Mouse (Mus musculus) hindbrain, embryonic 10.5 days (tissue): ENCODE data around the gene Atf1. TPM values are rescaled to one million over a fixed set of nuclear protein-coding genes. Genes with fewer than 3 reads are reported as not detected.
"Not testable (repeated sequence)": the region's sequence is repeated elsewhere in the genome, so short reads cannot be mapped to it uniquely, and the experiment has no call there.

Source experiments
- DNase-seq: peaks from one replicate; pipeline ENCODE4 v3.0.0-alpha.2; 2017; ENCODE audit warnings: low spot score
- H3K27ac ChIP-seq: fragments of 300-500 bp; sonication (generic); 2 replicates; pipeline ENCODE4 v1.5.1; 2016; ENCODE audit warnings: mild to moderate bottlenecking, moderate library complexity
- H3K27me3 ChIP-seq: fragments of 300-500 bp; sonication (generic); 2 replicates; pipeline ENCODE4 v1.6.1; 2016; ENCODE audit warnings: mild to moderate bottlenecking; ENCODE audit not compliant: poor library complexity, insufficient read depth, severe bottlenecking
- H3K36me3 ChIP-seq: fragments of 300-500 bp; sonication (generic); 2 replicates; pipeline ENCODE4 v1.6.1; 2016; ENCODE audit warnings: mild to moderate bottlenecking, moderate library complexity
- H3K4me1 ChIP-seq: fragments of 300-500 bp; sonication (generic); replicated peaks from 2 replicates; pipeline ENCODE4 v1.6.1; 2016; ENCODE audit warnings: mild to moderate bottlenecking
- H3K4me3 ChIP-seq: fragments of 300-500 bp; sonication (generic); 2 replicates; pipeline ENCODE4 v1.5.1; 2016; ENCODE audit warnings: mild to moderate bottlenecking, moderate library complexity
- H3K9me3 ChIP-seq: fragments of 300-500 bp; sonication (generic); 2 replicates; pipeline ENCODE4 v1.6.1; 2016; ENCODE audit warnings: mild to moderate bottlenecking, moderate library complexity
- WGBS: fragments of 180-500 bp; shearing (Covaris S2); methylation state at CpG from one replicate; pipeline ENCODE4 v1.1.7; 2016; 5-methylcytosine and 5-hydroxymethylcytosine counted together
- polyA plus RNA-seq: library from polyadenylated mRNA; unstranded; fragments of >200 nt; fragmentation: Nextera tagmentation; extraction: Ambion mirVana; gene quantifications from 2 replicates; pipeline ENCODE4 v1.2.1, GENCODE M21; 2016

Gene Atf1
- polyA plus RNA-seq, 1 experiment from 2014 or later = 22.9 TPM

DNA sequence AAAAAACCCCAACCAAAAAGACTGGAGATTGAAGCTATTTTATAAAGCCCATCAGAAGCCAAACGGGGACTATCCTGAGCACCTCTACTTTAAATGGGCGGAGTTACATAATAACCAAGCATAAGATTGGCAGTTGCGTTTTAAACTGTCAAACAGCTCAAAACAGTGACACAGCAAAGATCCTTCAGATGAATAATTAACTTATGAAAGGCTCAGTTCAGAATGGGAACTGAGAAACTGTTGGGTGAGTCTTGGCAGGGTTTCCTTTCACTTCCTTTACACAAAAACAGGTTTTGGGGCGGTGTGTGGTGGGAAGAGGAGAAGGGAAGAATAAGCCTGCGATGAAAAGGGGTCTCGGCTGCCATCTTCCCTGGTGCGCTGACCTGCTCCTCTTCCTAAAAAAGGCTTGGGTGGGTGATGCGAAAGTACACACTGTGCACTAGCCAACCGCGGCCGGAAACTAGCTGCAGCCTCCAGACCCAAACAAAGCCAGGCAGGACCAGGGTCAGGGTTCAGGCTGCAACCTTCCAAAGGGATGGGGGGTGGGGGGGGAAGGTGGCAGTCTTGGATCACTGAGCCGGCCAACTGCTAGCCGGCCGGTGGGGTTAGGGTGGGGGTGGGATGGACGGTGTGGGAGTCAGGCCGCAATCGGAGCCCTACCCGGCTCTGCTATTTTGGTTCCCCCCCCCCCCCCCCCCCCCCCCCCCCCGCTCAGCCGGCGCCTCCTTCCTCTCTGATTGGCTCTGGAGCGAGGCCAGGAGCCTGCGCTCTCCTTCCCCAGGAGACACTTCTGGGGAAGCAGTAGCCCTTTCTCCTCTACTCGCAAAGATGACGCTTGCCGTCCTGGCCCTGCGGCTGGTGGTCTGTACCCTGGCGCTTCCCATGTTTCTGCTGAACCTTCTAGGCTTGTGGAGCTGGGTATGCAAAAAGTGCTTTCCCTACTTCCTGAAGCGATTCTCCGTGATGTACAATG, 76.7 kb downstream of the Atf1 start, which contains the start of gene Mettl7a1:
TSS of gene Mettl7a1 (plus strand) at position 122 of the 973 bp plus-strand sequence.
- H3K27ac ChIP-seq = peak within 1 kb of the TSS; percentile 88
- peak within 1 kb of the TSS; percentile 60 for H3K4me3 ChIP-seq
- H3K36me3 ChIP-seq = no peaks in the 10 kb centered on the region
- no peaks in the 10 kb centered on the region for H3K9me3 ChIP-seq
- no peaks in the 10 kb centered on the region for H3K27me3 ChIP-seq
- 4% methylated on average over 22 of the region's 30 CpGs for WGBS
- peaks cover 32% of the 10 kb centered on the region for H3K4me1 ChIP-seq
- peak; percentile 83 for DNase-seq

DNA sequence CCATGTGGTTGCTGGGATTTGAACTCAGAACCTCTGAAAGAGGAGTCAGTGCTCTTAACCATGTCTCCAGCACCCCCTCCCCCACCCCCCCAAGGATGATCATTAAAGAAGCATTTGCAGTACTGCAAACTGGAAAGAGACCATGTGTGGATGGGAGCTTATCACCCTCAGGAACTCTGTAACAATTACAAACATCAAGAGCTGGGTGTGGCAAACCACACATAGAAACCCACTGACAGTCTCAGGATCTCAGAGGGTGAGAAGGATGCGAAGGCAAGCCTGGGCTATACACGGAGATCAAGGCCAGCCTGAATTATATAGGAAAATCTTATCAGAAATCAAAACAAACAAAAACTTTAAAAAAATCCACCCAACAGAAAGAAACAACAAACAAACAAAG, 78.6 kb downstream of the Atf1 start:
- DNase-seq = no peak

GRCm38 (mm10) chr15:100307438-100308096, 79.9 kb downstream of the Atf1 start:
- not testable (repeated sequence) for H3K27me3 ChIP-seq, H3K4me3 ChIP-seq, H3K36me3 ChIP-seq, H3K27ac ChIP-seq, H3K9me3 ChIP-seq
- peaks cover 25% of the 10 kb centered on the region for H3K4me1 ChIP-seq
- DNase-seq = peak; percentile 51
- WGBS = 47% methylated on average over 11 of the region's 11 CpGs

More for the DNA sequence above, 78.6 kb downstream of the Atf1 start:
- no peaks in the 10 kb centered on the region for H3K36me3 ChIP-seq
- H3K4me3 ChIP-seq = 0 out of 2 replicates have a peak overlapping the region, but pooled peaks have one; percentile 2
- 84% methylated on average over 2 of the region's 2 CpGs for WGBS
- H3K9me3 ChIP-seq = no peaks in the 10 kb centered on the region
- H3K27ac ChIP-seq = no peak overlapping the region
- H3K27me3 ChIP-seq = no peaks in the 10 kb centered on the region
- H3K4me1 ChIP-seq = peaks cover 32% of the 10 kb centered on the region

Other genes with a start within 250 kb of the Atf1 start
- 17.6 and 18.9 TPM in 2 replicates for gene Dip2b, start 189.2 kb upstream of the Atf1 start, polyA plus RNA-seq
- gene Tmprss12, start 53.0 kb downstream of the Atf1 start, polyA plus RNA-seq = not detected in 2 replicates
- gene Mettl7a1, start 76.3 kb downstream of the Atf1 start, polyA plus RNA-seq = 3.8 and 5.5 TPM in 2 replicates
- not detected in 2 replicates for gene Mettl7a3, start 107.1 kb downstream of the Atf1 start, polyA plus RNA-seq
- 0.21 TPM in 1 of 2 replicates, not detected in the other for gene Methig1, start 125.3 kb downstream of the Atf1 start, polyA plus RNA-seq
- gene Mettl7a2, start 125.4 kb downstream of the Atf1 start, polyA plus RNA-seq = not detected in 2 replicates
- gene Higd1c, start 136.7 kb downstream of the Atf1 start, polyA plus RNA-seq = 0.47 TPM in 1 of 2 replicates, not detected in the other
- gene Gm5475, start 194.3 kb downstream of the Atf1 start, polyA plus RNA-seq = not detected in 2 replicates
- gene Slc11a2, start 197.3 kb downstream of the Atf1 start, polyA plus RNA-seq = 25.1 and 26.2 TPM in 2 replicates
- 38.0 and 41.2 TPM in 2 replicates for gene Letmd1, start 241.2 kb downstream of the Atf1 start, polyA plus RNA-seq